Mouse (Mus musculus) stomach, embryonic 14.5 days (tissue): ENCODE measurements around the gene Usp6nl. TPM values are rescaled to one million over a fixed set of nuclear protein-coding genes. Genes with fewer than 3 reads are reported as not detected.

Experiments used
- ATAC-seq: fragments of 200-750 bp; cut with Nextera tagmentation; 2 replicates; pipeline ENCODE4 v1.8.0; 2017; ENCODE audit warnings: low read depth, moderate TSS enrichment; ENCODE audit not compliant: insufficient number of reproducible peaks, insufficient read depth, low FRiP score
- H3K27ac ChIP-seq: fragments of 300-500 bp; sonication (generic); 2 replicates; pipeline ENCODE4 v1.5.1; 2014; ENCODE audit warnings: mild to moderate bottlenecking, low read length, moderate library complexity, mixed read lengths
- H3K27me3 ChIP-seq: fragments of 300-500 bp; sonication (generic); 2 replicates; pipeline ENCODE4 v1.6.1; 2014; ENCODE audit warnings: low read length, control low read depth, mixed read lengths; ENCODE audit not compliant: control insufficient read depth, insufficient read depth
- H3K36me3 ChIP-seq: fragments of 300-500 bp; sonication (generic); 2 replicates; pipeline ENCODE4 v1.6.1; 2014; ENCODE audit warnings: mild to moderate bottlenecking, control low read depth, low read length, moderate library complexity, mixed read lengths; ENCODE audit not compliant: control insufficient read depth, insufficient read depth
- H3K4me1 ChIP-seq: fragments of 300-500 bp; sonication (generic); 2 replicates; pipeline ENCODE4 v1.6.1; 2014; ENCODE audit warnings: low read length, control low read depth, mixed read lengths; ENCODE audit not compliant: control insufficient read depth, insufficient read depth
- H3K4me2 ChIP-seq: fragments of 300-500 bp; sonication (generic); replicated peaks from 2 replicates; pipeline ENCODE4 v1.6.1; 2014; ENCODE audit warnings: low read depth, low read length, control low read depth
- H3K4me3 ChIP-seq: fragments of 300-500 bp; sonication (generic); 2 replicates; pipeline ENCODE4 v1.5.1; 2014; ENCODE audit warnings: low read depth, low read length, control low read depth
- H3K9ac ChIP-seq: fragments of 300-500 bp; sonication (generic); replicated peaks from 2 replicates; pipeline ENCODE4 v1.6.1; 2014; ENCODE audit warnings: low read depth, mild to moderate bottlenecking, control low read depth, low read length, moderate library complexity, mixed read lengths
- H3K9me3 ChIP-seq: fragments of 300-500 bp; sonication (generic); 2 replicates; pipeline ENCODE4 v1.6.1; 2016; ENCODE audit warnings: low read depth, low read length, control low read depth; ENCODE audit not compliant: control insufficient read depth
- WGBS: fragments of 180-500 bp; shearing (Covaris S2); extraction: QIAGEN DNeasy Blood & Tissue Kit; methylation state at CpG from one replicate; pipeline ENCODE4 v1.1.7; 2014; 5-methylcytosine and 5-hydroxymethylcytosine counted together
- polyA plus RNA-seq: library from polyadenylated mRNA; unstranded; fragments of >200 nt; fragmentation: Nextera tagmentation; extraction: Ambion mirVana; gene quantifications from 2 replicates; pipeline ENCODE4 v1.2.1, GENCODE M21; 2014

Usp6nl gene
- polyA plus RNA-seq, 1 experiment from 2014 or later = 12.9 TPM

- no peak overlapping the region for H3K9ac ChIP-seq
- no peak for ATAC-seq
- no peaks in the 10 kb centered on the region for H3K36me3 ChIP-seq
- no peaks in the 10 kb centered on the region for H3K9me3 ChIP-seq
- no peak overlapping the region for H3K27ac ChIP-seq
- H3K27me3 ChIP-seq = no peaks in the 10 kb centered on the region
- WGBS = 80% methylated on average over 6 of the region's 6 CpGs
- H3K4me3 ChIP-seq = no peak overlapping the region
- peaks cover 16% of the 10 kb centered on the region; the same call in 1 of the 2 replicates for H3K4me1 ChIP-seq
- no peak overlapping the region for H3K4me2 ChIP-seq
Observed at GRCm38 (mm10) chr2:6367497-6367896, 45.0 kb downstream of the Usp6nl start.

GRCm38 (mm10) chr2:6374216-6374615 is 51.7 kb downstream of the Usp6nl start:
- no peak for ATAC-seq
- WGBS = 83% methylated on average over 14 of the region's 14 CpGs
- Histone ChIP-seq H3K27me3 (no peaks in the 10 kb centered on the region), H3K36me3 (no peaks in the 10 kb centered on the region), H3K9ac (no peak overlapping the region), H3K27ac (no peak overlapping the region), H3K4me2 (no peak overlapping the region), H3K9me3 (no peaks in the 10 kb centered on the region), H3K4me3 (no peak overlapping the region), H3K4me1 (peaks cover 20% of the 10 kb centered on the region)

DNA sequence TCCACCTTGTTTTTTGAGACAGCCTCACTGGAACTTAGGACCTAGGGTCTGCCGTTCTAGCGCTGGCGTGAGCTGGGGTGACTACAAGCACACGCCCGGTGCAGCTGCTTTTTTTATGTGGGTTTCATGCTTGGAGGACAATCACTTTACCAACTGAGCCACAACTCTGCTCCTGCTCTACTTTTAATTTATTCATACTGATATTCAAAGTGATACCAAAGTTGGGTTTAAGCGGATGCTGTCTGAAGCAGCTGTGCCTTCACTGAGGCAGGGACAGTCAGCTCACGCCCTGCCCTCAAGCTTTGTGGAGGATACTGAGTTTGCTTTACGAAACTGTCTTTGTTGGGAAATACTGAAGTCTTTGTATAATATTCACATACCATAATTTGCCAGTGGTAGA is 53.6 kb downstream of the Usp6nl start:
- Histone ChIP-seq H3K4me1 (peaks cover 32% of the 10 kb centered on the region), H3K36me3 (no peaks in the 10 kb centered on the region), H3K9ac (no peak overlapping the region), H3K27ac (no peak overlapping the region), H3K9me3 (no peaks in the 10 kb centered on the region), H3K4me3 (no peak overlapping the region), H3K27me3 (no peaks in the 10 kb centered on the region), H3K4me2 (no peak overlapping the region)
- no peak for ATAC-seq
- 80% methylated on average over 8 of the region's 8 CpGs for WGBS

- H3K27ac ChIP-seq = no peak overlapping the region
- ATAC-seq = no peak
Observed at GRCm38 (mm10) chr2:6376941-6377340, 54.5 kb downstream of the Usp6nl start.

DNA sequence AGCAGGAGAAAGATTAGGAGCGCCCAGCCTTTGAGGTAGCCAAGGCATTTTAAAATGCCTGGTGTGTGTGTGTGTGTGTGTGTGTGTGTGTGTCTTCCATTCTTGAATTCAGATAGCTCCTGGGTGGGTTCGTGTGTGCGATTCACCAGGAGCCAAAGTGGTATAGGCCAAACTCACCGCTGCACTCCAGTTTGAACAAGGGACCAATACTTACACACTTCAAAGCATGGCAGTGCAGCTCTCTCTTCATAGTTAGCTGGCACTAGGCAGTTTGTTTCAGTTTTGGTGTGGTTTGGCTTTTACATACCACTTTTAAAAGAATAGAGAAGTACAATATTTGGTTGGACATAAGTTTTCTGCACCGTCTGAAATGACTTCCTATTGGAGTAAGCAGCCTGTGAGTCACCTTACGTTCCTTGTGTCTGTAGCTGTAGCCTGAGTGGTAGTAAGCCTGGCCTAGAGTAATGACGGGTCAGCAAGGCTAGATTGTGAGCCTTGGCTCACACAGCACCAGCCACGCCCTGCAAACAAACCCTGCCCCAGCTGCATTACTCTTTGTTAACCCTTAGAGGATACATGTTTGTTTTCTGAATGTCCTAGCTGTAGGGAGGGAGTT is 56.2 kb downstream of the Usp6nl start:
- Histone ChIP-seq H3K27ac (peak overlapping the region; percentile 52; the same call in 1 of the 2 replicates), H3K9ac (no peak overlapping the region), H3K9me3 (no peaks in the 10 kb centered on the region), H3K4me2 (no peak overlapping the region), H3K36me3 (no peaks in the 10 kb centered on the region), H3K4me3 (no peak overlapping the region), H3K4me1 (peaks cover 27% of the 10 kb centered on the region), H3K27me3 (no peaks in the 10 kb centered on the region)
- ATAC-seq = peak; percentile 83; the same call in 1 of the 2 replicates
- 49% methylated on average over 8 of the region's 8 CpGs for WGBS

More at GRCm38 (mm10) chr2:6376941-6377340, 54.5 kb downstream of the Usp6nl start:
- peaks cover 29% of the 10 kb centered on the region for H3K4me1 ChIP-seq
- no peak overlapping the region for H3K4me2 ChIP-seq
- 62% methylated on average over 4 of the region's 4 CpGs for WGBS
- no peak overlapping the region for H3K9ac ChIP-seq
- H3K4me3 ChIP-seq = no peak overlapping the region
- no peaks in the 10 kb centered on the region for H3K27me3 ChIP-seq
- H3K9me3 ChIP-seq = no peaks in the 10 kb centered on the region
- H3K36me3 ChIP-seq = no peaks in the 10 kb centered on the region

- WGBS = 63% methylated on average over 8 of the region's 8 CpGs
- Histone ChIP-seq H3K9ac (no peak overlapping the region), H3K9me3 (no peaks in the 10 kb centered on the region), H3K4me1 (peaks cover 27% of the 10 kb centered on the region), H3K36me3 (no peaks in the 10 kb centered on the region), H3K4me2 (no peak overlapping the region), H3K4me3 (no peak overlapping the region), H3K27ac (no peak overlapping the region; the same call in 1 of the 2 replicates), H3K27me3 (no peaks in the 10 kb centered on the region)
- no peak for ATAC-seq
Observed at GRCm38 (mm10) chr2:6379731-6380212, 57.3 kb downstream of the Usp6nl start.

DNA sequence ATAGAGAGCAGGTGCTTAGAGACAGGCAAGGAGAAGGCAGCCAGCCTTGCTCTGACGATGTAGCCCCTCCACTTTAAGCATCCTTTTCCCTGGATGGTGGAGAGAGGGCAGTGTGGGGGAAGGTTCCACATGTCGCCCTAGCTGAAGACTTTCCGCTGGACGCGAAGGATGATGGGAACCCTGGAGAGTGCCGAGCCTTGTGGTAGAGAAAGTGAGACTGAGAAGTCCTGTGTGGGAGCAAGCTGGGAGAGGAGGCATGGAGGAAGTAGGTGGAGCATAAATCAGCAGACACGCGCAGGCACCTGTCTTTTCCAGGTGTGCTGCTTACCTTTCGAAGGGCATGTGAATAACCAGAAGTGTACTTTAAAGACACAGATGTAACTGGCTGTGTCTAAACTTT is 57.9 kb downstream of the Usp6nl start:
- Histone ChIP-seq H3K4me3 (no peak overlapping the region), H3K4me2 (no peak overlapping the region), H3K9me3 (no peaks in the 10 kb centered on the region), H3K36me3 (no peaks in the 10 kb centered on the region), H3K27me3 (no peaks in the 10 kb centered on the region), H3K4me1 (peaks cover 27% of the 10 kb centered on the region), H3K9ac (no peak overlapping the region), H3K27ac (peak overlapping the region; percentile 35; the same call in 1 of the 2 replicates)
- 0 out of 2 replicates have a peak, but pooled peaks have one; percentile 18 for ATAC-seq
- 68% methylated on average over 9 of the region's 9 CpGs for WGBS

DNA sequence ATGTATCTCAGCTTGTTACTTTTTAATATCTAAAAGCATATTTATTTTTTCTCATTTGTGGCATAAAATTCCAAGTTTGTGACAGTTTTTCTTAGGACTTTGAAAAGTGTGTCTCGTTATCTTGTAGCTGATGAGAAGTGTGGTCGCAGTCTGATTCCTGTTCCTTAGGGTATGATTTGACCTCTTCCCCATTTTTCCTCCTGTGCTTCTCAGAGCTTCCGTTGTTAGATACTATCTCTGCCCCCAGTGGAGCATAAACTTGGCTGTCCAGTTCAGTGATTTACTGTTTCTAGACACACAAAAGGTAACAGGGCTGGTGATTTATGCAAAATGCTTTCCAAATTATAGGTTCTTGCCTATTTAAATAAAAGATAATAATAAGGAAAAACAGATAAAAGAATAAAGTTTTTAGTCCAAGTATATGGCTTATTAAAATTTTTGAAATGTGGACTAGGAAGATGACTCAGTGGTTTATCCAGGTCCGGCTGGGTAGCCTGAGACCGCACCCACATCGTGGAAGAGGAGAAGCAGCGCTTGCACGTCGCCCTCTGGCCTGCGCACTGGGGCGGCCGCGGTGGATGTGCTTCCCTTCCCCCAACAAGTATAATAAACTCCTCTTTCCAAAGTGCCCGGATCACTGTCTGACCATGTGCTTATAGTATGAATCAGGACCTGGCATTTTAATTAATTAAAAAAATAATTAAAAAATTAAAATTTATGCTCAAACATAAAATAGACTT is 62.1 kb downstream of the Usp6nl start:
- 68% methylated on average over 14 of the region's 14 CpGs for WGBS
- Histone ChIP-seq H3K36me3 (no peaks in the 10 kb centered on the region), H3K9ac (no peak overlapping the region), H3K27me3 (no peaks in the 10 kb centered on the region), H3K4me3 (no peak overlapping the region), H3K4me1 (peaks cover 9% of the 10 kb centered on the region), H3K9me3 (no peaks in the 10 kb centered on the region), H3K4me2 (no peak overlapping the region), H3K27ac (no peak overlapping the region)
- ATAC-seq = no peak
